Mouse (Mus musculus): Measurements from ENCODE around the gene Vwc2l. TPM values are rescaled to one million over a fixed set of nuclear protein-coding genes. Genes with fewer than 3 reads are reported as not detected.

Vwc2l gene
- polyA plus RNA-seq, 1 experiment, result 2.4 TPM

- DNase-seq (ENCODE audit: extremely low spot score in 1 of 2, low spot score in 1 of 2), result no peak
Observed at GRCm38 (mm10) chr1:70907366-70907765, 181.9 kb downstream of the Vwc2l start.

GRCm38 (mm10) chr1:70911235-70911634, 185.7 kb downstream of the Vwc2l start:
- DNase-seq (ENCODE audit: extremely low spot score in 1 of 2, low spot score in 1 of 2), result no peak

GRCm38 (mm10) chr1:70913071-70913470, 187.6 kb downstream of the Vwc2l start:
- DNase-seq (ENCODE audit: extremely low spot score in 1 of 2, low spot score in 1 of 2), result no peak

- DNase-seq (ENCODE audit: extremely low spot score in 1 of 2, low spot score in 1 of 2), result no peak
Observed at GRCm38 (mm10) chr1:70918173-70919036, 192.9 kb downstream of the Vwc2l start.

- DNase-seq (ENCODE audit: extremely low spot score in 1 of 2, low spot score in 1 of 2), result no peak
Observed at GRCm38 (mm10) chr1:70933016-70933415, 207.5 kb downstream of the Vwc2l start.

All from frontal cortex, adult 2 months (tissue).